Mouse (Mus musculus) CD4-positive, CD25-positive, alpha-beta regulatory T cell (primary cell): ENCODE data around the gene Park7. TPM values are rescaled to one million over a fixed set of nuclear protein-coding genes. Genes with fewer than 3 reads are reported as not detected.

Experiments used
- polyA plus RNA-seq: library from polyadenylated mRNA; unstranded; fragments of 100-300 nt; shearing (Covaris generic); gene quantifications from one replicate; pipeline ENCODE4 v1.2.1, GENCODE M21; 2017

Park7 gene
- 372 TPM for polyA plus RNA-seq

DNA sequence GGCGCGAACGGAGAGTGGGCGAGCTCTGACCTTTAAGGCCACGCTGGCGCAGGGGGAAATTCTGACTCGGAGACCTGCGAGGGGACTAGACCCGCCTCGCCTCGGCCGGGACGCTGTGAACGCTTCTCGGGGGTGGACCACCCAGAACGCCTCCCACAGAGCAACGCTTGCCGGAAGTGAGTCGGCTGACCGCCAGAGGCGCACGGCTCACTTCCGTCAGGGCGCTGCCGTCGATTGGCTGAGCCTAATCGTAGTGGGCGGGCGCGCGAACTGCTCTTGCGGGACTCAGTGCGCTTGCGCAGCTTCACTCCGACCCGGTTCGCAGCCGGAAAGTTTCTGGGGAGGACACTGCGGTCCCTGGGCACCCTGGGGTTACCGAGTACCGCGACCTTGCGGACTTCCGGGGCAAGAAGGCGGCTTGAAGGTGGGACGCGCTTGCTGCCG is at the start of gene Park7, which contains the start of gene Tnfrsf9:
Gene Park7, minus strand, starts transcription at position 148 of the 444 bp plus-strand sequence.
Gene Tnfrsf9, plus strand, starts transcription at position 273 of the 444 bp plus-strand sequence.

DNA sequence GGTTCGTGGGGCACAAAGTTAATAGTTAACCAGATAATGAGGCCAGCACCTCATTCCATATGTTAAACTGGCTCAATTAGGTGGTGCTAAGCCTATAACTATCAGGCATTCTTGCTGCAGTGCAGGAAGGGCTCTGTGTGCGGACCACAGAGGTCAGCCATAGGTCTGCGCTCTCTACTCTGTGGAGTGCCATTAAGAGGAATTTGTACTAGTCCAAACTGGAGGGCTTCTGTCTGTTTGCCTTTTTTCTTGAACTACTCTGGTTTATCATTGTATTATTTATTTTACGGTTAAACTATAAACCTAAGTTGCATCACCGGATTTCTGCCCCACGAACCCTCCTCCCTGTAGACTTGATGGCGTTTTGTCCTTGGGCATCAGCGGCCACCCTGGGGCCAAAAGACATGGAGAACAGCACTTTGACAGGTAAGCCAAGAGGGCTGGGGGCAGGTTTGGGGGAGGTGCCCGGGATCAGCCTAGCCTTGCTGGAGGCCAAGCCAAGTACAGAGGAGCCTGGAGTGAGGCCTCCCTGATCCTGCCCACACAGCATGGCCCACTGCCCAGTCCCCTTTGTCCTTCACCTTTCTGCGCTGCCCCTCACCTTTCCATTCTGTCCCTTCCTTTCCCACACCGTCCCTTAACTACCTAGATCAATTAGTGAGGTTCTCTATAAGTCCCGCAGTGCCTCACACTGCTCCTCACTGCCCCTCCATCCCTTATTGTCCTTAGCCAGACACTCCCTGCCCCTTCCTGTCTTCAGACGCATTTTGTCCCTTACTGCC is 60.4 kb downstream of the Park7 start, which contains the start of gene Errfi1:
Gene Errfi1, plus strand, starts transcription at position 240 of the 782 bp plus-strand sequence.

Other genes starting within 250 kb of the Park7 start
- 9.3 TPM for gene Errfi1, start 60.5 kb downstream of the Park7 start, polyA plus RNA-seq
- gene Tnfrsf9, start 125 bp upstream of the Park7 start, polyA plus RNA-seq = 234 TPM
- not detected for gene Uts2, start 82.7 kb upstream of the Park7 start, polyA plus RNA-seq
- 1.9 TPM for gene Per3, start 130.2 kb upstream of the Park7 start, polyA plus RNA-seq
- gene Vamp3, start 143.5 kb upstream of the Park7 start, polyA plus RNA-seq = 54.8 TPM
- gene Gm13090, start 175.1 kb upstream of the Park7 start, polyA plus RNA-seq = not detected